27 mouse cellular contexts compared by ENCODE assay signal in the genomic region with DNA sequence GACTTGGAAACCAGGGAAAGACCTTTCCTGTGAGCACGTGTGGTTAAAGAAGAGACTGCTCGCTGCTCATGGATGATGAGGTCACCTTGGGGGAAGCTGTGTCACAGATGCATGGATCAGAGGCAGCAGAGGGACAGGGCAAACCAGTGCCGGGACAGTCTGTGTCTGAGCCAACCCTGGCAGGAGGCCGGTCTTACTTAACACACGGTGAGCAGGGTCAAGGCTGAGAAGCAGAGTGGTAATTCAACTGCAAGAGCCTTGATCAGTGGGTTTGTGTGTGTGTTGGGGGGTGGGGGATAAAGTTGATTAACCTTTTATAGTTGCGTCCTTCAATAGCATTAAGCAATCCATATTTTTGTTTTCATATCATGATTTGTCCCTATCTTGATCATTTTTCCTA. TPM values are rescaled to one million over a fixed set of nuclear protein-coding genes. Genes with fewer than 3 reads are reported as not detected.
A peak's percentile ranks its signal among the peaks of the same experiment; 100 is the strongest.
DNase-seq lines count a peak whose midpoint lies in the region; ATAC-seq and TF ChIP-seq lines count a peak whose summit lies in the region.
"Had no signal": no experiment of that assay in that cellular context is flagged by ENCODE, and none has a peak within 500 bp of the region (broad histone marks: within the 10 kb centered on the region; RNA-seq: fewer than 3 reads in every experiment).

No protein-coding gene starts in this region.

- no peaks in the 10 kb centered on the region for H3K27me3 ChIP-seq in heart, adult 2 months (ENCODE audit: control insufficient read depth, insufficient read depth, low read length)
- no peaks in the 10 kb centered on the region for H3K27me3 ChIP-seq in heart, embryonic 11.5 days (ENCODE audit: control insufficient read depth, insufficient read depth, low read length)
- H3K27me3 ChIP-seq in megakaryocyte, embryonic 14.5 days (replicated peaks), result no peaks in the 10 kb centered on the region
- no peaks in the 10 kb centered on the region for H3K27me3 ChIP-seq in embryonic facial prominence, embryonic 10.5 days (replicated peaks; ENCODE audit: low read depth, poor library complexity, severe bottlenecking)
- H3K27me3 ChIP-seq: CH12.LX; heart, embryonic 15.5 days; hindbrain, embryonic 13.5 days; liver, embryonic 15.5 days; lung, embryonic 15.5 days; neural tube, embryonic 15.5 days had no signal

- no peaks in the 10 kb centered on the region for H3K79me2 ChIP-seq in heart, adult 2 months (replicated peaks; ENCODE audit: control insufficient read depth, insufficient read depth, low read length)

- no peak for TF ChIP-seq EP300 in heart, adult 2 months (IDR thresholded peaks at IDR 0.05; ENCODE audit: insufficient read depth, low read depth, low read length)

- H3K9me3 ChIP-seq in heart, embryonic 11.5 days (replicated peaks; ENCODE audit: control insufficient read depth, low read length), result no peaks in the 10 kb centered on the region
- H3K9me3 ChIP-seq in megakaryocyte, embryonic 14.5 days, result peaks cover under 1% of the 10 kb centered on the region; the same call in 1 of the 2 replicates
- no peaks in the 10 kb centered on the region for H3K9me3 ChIP-seq in embryonic facial prominence, embryonic 10.5 days
- H3K9me3 ChIP-seq: heart, embryonic 15.5 days; hindbrain, embryonic 13.5 days; liver, embryonic 15.5 days; lung, embryonic 15.5 days; neural tube, embryonic 15.5 days had no signal

- H3K9ac ChIP-seq in heart, adult 2 months (ENCODE audit: low read depth, low read length), result no peak overlapping the region
- H3K9ac ChIP-seq in heart, embryonic 11.5 days (ENCODE audit: low read depth, low read length), result no peak overlapping the region
- H3K9ac ChIP-seq: heart, embryonic 15.5 days; hindbrain, embryonic 13.5 days; liver, embryonic 15.5 days; lung, embryonic 15.5 days; neural tube, embryonic 15.5 days had no signal

- no peak for TF ChIP-seq CTCF in heart, adult 2 months (IDR thresholded peaks at IDR 0.05)

- ATAC-seq in heart, embryonic 11.5 days (replicated peaks; ENCODE audit: insufficient number of reproducible peaks, low FRiP score, low TSS enrichment), result no peak
- no peak for ATAC-seq in megakaryocyte, adult 5-6 weeks (ENCODE audit: poor library complexity, severe bottlenecking)
- ATAC-seq: forebrain, embryonic 16.5 days; inflammation-experienced regulatory T-cells, adult 6 months had no signal

- no peak overlapping the region for H3K4me2 ChIP-seq in heart, embryonic 11.5 days
- H3K4me2 ChIP-seq: heart, embryonic 15.5 days; hindbrain, embryonic 13.5 days; liver, embryonic 15.5 days; lung, embryonic 15.5 days; midbrain, embryonic 11.5 days; neural tube, embryonic 15.5 days had no signal

- H3K4me3 ChIP-seq in heart, adult 2 months, result no peak overlapping the region
- no peak overlapping the region for H3K4me3 ChIP-seq in heart, embryonic 11.5 days (ENCODE audit: low read depth, low read length)
- peak overlapping the region; percentile 2 for H3K4me3 ChIP-seq in megakaryocyte, embryonic 14.5 days (replicated peaks)
- no peak overlapping the region for H3K4me3 ChIP-seq in embryonic facial prominence, embryonic 10.5 days
- H3K4me3 ChIP-seq: heart, embryonic 15.5 days; hindbrain, embryonic 13.5 days; liver, embryonic 15.5 days; lung, embryonic 15.5 days; neural tube, embryonic 15.5 days had no signal

- peak; percentile 28 to 46 for DNase-seq in heart, adult 2 months
- peak; percentile 65 for DNase-seq in adrenal gland, postnatal 10 days
- DNase-seq in embryonic facial prominence, embryonic 10.5 days (ENCODE audit: low spot score), result no peak
- no peak for DNase-seq in cerebellum, postnatal 36 days
- DNase-seq: B cell, adult 2 months; cerebellum, adult 2 months; gastrocnemius, postnatal 36 days; kidney, adult 18-20 months; layer of hippocampus, adult 9-11 months; spleen, adult 18-20 months had no signal

- 38% methylated on average over 6 of the region's 6 CpGs for WGBS in heart, adult 2 months
- 47% methylated on average over 6 of the region's 6 CpGs for WGBS in heart, embryonic 11.5 days (ENCODE audit: insufficient replicate concordance)
- WGBS in embryonic facial prominence, embryonic 10.5 days, result 61% methylated on average over 6 of the region's 6 CpGs

- no peak for TF ChIP-seq POLR2A in heart, adult 2 months (IDR thresholded peaks at IDR 0.05; ENCODE audit: insufficient read depth, low read depth, low read length)

- intact Hi-C loops in heart, adult 2 months (cut with DNase I), result no loop called here

- no peak overlapping the region for H3K27ac ChIP-seq in heart, adult 2 months
- H3K27ac ChIP-seq in heart, embryonic 11.5 days (ENCODE audit: low read depth, low read length), result no peak overlapping the region
- peak overlapping the region; percentile 35; the same call in 1 of the 2 replicates for H3K27ac ChIP-seq in embryonic facial prominence, embryonic 10.5 days (replicated peaks)
- H3K27ac ChIP-seq: heart, embryonic 15.5 days; hindbrain, embryonic 13.5 days; kidney, postnatal 0 days; liver, embryonic 15.5 days; lung, embryonic 15.5 days; macrophage; neural tube, embryonic 15.5 days had no signal

- no peaks in the 10 kb centered on the region for H3K36me3 ChIP-seq in heart, adult 2 months (ENCODE audit: control insufficient read depth, insufficient read depth, low read length)
- H3K36me3 ChIP-seq in heart, embryonic 11.5 days (ENCODE audit: control insufficient read depth, insufficient read depth, low read length), result no peaks in the 10 kb centered on the region
- no peaks in the 10 kb centered on the region for H3K36me3 ChIP-seq in megakaryocyte, embryonic 14.5 days (replicated peaks; ENCODE audit: low read length)
- H3K36me3 ChIP-seq in embryonic facial prominence, embryonic 10.5 days (replicated peaks), result no peaks in the 10 kb centered on the region
- H3K36me3 ChIP-seq: G1E; heart, embryonic 15.5 days; hindbrain, embryonic 13.5 days; liver, embryonic 15.5 days; lung, embryonic 15.5 days; neural tube, embryonic 15.5 days had no signal

- no peaks in the 10 kb centered on the region for H3K4me1 ChIP-seq in heart, adult 2 months (ENCODE audit: control insufficient read depth, insufficient read depth, low read length)
- H3K4me1 ChIP-seq in heart, embryonic 11.5 days (ENCODE audit: control insufficient read depth, insufficient read depth, low read length), result no peaks in the 10 kb centered on the region
- no peaks in the 10 kb centered on the region for H3K4me1 ChIP-seq in megakaryocyte, embryonic 14.5 days
- peaks cover 15% of the 10 kb centered on the region for H3K4me1 ChIP-seq in embryonic facial prominence, embryonic 10.5 days
- H3K4me1 ChIP-seq: heart, embryonic 15.5 days; liver, embryonic 15.5 days; lung, embryonic 15.5 days had no signal

RNA-seq across cellular contexts. Expression of a gene that starts 37.4 kb away (rescaled TPM):
- 1 to 10 TPM; 2.0 to 3.9 TPM for total RNA-seq in heart, adult 2 months (2021)
- polyA plus RNA-seq in heart, adult 2 months (2012; rRNA removed), result 0.47 and 1.5 TPM in 2 replicates
- polyA plus RNA-seq in heart, embryonic 11.5 days (2014; fragmentation: Nextera tagmentation; extraction: Ambion mirVana), result 0.30 and 1.2 TPM in 2 replicates
- polyA plus RNA-seq in megakaryocyte, embryonic 14.5 days (2012; ENCODE audit: insufficient read depth, low replicate concordance), result not detected in 2 replicates
- total RNA-seq in megakaryocyte, adult 5-6 weeks (2015), result 0.56 TPM in 1 of 2 replicates, not detected in the other
- not detected in 2 replicates for total RNA-seq in megakaryocyte, adult 5-6 weeks (2017)
- under 1 TPM; 0.78 to 0.85 TPM for total RNA-seq in adrenal gland, postnatal 10 days (2021)
- 2.4 and 5.5 TPM in 2 replicates for polyA plus RNA-seq in embryonic facial prominence, embryonic 10.5 days (2016; fragmentation: Nextera tagmentation; extraction: Ambion mirVana)
- total RNA-seq: CH12.LX; common myeloid progenitor, adult 5-6 weeks had no signal
- polyA plus RNA-seq: G1E; inflammation-experienced regulatory T-cells, adult 6 months; large intestine, adult 2 months; macrophage had no signal

Comparison
In these comparisons a context has a peak if more than half of its experiments do, and no peak if none do; other contexts are left out.
1. DNase-seq: peak in heart, adult 2 months (2 of 2) and adrenal gland, postnatal 10 days (single experiment); none in embryonic facial prominence, embryonic 10.5 days (single experiment) and cerebellum, postnatal 36 days (0 of 2).